Mouse (Mus musculus) thymus, postnatal 4 days (tissue): Measurements from ENCODE around the gene Ubr4.
A peak's percentile ranks its signal among the peaks of the same experiment; 100 is the strongest.

Source experiments
- DNase-seq: peaks from one replicate; pipeline ENCODE4 v3.0.0; 2021

The Ubr4 gene

GRCm38 (mm10) chr4:139351931-139352711 lies at the start of gene Ubr4, which contains the start of the genes Mrto4 and Emc1:
Gene Ubr4 (plus strand): TSS chr4:139352609.
Gene Mrto4 (minus strand): TSS chr4:139352576.
Gene Emc1 (plus strand): TSS chr4:139352587.
- peak; percentile 87 for DNase-seq

DNA sequence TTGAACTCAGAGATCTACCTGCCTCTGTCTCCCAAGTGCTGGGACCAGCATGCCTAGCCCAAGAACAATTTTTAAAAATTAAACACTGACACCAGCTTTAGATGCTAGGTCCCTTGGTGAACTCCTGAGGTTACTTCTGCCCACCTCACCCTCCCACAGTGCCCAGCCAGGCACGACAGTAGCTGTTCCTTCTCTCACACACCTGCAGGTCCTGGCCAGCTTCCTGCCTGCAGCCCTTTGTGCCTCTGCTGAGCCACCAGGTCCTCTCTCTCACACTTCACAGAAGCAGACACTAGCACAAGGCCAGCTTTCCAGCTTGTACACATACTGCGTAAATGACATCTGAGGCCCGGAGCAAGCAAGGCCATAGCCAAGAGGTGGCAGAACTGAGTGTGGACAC lies 46.9 kb upstream of the Ubr4 start:
- DNase-seq: no peak

DNA sequence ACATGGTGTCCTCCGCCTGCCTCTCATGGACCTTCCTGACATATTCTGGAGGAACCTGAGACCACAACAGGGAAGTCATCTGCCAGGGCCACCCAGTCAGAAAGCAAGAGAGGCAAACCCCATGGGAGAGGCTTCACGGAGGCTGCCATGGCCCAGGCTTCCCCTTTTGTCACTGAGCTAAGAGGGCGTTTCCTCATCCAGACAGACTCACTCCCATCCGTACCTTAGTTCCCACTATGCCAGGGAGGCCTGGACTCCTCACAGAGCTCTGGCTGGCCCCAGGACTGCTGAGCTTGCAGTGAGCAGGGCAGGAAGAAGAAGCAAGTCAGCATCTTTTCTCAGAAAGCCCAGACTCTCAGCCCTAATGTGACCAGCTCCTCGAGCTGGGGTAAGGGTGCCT lies 44.5 kb upstream of the Ubr4 start:
- DNase-seq: no peak

DNA sequence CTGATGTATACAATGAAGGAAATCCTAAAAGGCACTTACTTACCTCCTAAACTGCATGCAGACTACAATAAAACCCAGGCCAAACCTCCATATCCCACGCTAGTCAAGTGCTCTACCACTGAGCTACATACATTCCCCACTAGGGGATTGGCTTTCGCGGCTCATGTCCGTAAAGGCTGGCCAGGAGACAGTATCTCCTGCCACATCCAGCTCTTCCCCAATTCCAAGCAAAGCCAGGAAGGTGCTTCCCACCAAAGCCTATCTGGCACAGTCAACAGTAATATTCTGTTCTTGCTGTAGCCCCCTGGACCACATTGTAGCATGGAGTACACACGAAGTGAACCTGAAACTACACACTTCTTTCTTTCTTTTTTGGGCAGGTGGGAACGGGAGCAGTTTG lies 42.8 kb upstream of the Ubr4 start:
- no peak for DNase-seq

DNA sequence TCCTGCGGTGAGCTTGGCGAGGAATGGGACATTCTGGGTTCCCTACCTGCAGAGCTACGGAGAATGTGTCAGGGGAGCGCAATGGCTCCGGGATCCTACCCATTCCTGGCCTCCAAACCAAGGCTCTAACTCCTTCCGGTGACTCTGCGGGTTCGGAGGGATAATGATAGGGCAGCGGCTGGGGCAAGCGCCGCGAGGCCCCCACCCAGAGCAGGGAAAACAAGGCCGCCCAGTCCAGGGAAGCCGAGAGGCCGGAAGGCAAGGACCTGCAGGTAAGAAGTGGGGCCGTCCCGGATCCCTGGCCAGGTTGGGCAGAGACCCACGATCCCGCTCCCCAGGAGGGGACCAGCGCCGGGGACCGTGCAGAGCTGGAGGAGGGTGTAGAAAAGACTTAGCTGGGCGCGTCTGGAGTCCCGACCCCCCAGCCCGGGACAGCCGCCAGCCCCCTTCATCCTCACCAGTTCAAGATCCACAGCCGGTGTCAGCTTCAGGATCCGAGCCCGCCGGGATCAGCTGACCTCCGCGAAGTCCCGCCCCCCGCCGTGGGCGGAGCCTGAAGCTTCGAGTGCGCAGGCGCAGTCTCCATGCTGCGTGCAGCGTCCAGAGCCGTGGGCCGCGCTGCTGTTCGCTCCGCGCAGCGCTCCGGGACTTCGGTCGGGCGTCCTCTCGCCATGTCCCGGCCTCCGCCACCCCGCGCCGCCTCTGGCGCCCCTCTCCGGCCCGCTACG lies 42.1 kb upstream of the Ubr4 start, which contains the start of the genes Pqlc2 and Akr7a5:
TSS of gene Pqlc2 (minus strand) at position 538 of the 728 bp plus-strand sequence.
TSS of gene Akr7a5 (plus strand) at position 574 of the 728 bp plus-strand sequence.
- DNase-seq: peak; percentile 99

DNA sequence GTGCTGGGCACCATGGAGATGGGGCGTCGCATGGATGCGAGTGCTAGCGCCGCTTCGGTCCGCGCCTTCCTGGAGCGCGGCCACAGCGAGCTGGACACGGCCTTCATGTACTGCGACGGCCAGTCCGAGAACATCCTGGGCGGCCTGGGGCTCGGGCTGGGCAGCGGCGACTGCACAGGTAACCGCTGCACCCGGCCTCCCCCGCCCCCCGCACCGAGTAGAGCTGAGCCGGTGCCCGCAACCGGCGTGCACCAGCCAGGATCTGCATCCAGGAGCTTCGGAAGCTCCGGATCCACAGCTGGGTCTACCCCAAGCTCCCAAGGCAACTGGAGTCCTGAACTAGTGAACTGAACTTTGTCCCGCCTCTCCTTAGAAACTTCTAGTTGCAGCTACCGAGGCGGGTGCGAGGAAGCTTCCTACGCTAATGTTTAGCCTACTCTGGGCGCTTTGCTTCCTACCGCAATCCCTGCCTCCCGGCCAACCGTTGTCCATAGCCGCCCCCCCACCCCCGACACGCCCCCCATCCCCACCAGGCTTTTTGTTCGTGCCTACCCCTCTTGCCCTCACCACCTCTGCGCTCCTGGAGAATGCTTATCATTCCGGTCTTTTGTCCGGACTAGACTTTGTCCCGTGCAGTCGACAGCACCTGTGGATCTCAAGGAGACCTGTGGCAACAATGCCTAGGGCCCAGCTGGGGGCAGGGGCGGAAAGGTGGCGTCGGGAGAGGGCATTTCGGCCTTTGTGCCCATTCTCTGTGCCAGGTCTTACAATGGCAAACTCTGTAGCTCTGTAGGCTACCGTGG lies 41.3 kb upstream of the Ubr4 start:
- DNase-seq: peak; percentile 63

GRCm38 (mm10) chr4:139311707-139312106 lies 40.7 kb upstream of the Ubr4 start:
- DNase-seq: no peak

DNA sequence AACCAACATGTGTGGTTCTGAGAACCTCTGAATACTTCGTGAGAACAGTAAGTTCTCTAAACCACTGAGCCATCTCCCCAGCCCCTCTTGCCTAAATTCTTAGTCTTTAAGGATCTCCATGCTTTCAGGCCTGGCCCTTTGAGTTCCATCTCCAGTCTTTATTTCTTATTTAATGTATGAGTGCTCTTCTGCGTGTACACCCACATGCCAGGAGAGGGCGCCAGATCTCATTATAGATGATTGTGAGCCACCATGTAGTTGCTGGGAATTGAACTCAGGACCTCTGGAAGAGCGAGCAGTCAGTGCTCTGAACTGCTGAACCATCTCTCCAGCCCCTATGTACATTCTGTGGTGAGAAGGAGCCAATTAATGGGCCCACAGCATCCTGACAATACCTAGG lies 39.8 kb upstream of the Ubr4 start:
- peak; percentile 82 for DNase-seq

DNA sequence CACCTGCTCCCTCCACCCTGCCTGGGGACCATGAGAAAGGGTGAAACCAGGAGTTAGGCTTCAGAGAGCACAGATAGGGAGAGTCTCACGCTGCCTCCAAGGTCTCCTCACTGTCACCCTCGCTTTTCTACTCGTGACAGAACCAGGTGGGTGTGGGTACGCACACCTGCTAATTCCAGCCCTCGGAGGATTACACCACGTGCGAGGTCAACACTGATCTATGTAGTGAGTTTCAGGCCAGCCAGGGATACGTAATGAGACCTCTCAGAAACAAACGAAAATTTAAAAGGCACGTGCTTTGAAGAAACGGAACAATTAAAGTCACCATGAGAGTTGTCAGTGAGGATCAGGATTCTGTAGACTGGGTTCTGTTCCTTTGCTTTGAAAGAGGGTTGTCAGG lies 34.0 kb upstream of the Ubr4 start:
- no peak for DNase-seq

GRCm38 (mm10) chr4:139319740-139320139 lies 32.7 kb upstream of the Ubr4 start:
- no peak for DNase-seq

DNA sequence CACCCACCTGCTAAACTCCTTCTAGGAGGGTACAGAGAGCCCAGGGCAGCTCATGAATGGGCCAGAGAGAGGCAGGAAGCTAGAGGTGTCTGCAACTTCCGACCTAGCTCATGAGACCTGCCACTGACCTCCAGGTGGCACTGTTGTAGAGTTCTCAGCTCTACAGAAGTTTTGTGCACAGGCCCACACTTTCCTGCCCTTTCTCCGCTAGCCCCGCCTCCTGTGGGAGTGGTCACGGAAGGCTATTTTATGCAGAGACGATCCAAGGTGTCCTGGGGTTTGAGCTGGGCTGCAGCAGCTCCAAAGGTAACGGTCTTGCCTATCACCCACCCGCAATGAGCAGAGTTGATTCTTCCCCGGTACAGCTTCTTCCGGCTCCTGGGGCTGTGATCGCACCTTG lies 21.8 kb upstream of the Ubr4 start:
- peak; percentile 92 for DNase-seq

- no peak for DNase-seq
These were observed 17.6 kb upstream of the Ubr4 start for GRCm38 (mm10) chr4:139334631-139335295.

DNA sequence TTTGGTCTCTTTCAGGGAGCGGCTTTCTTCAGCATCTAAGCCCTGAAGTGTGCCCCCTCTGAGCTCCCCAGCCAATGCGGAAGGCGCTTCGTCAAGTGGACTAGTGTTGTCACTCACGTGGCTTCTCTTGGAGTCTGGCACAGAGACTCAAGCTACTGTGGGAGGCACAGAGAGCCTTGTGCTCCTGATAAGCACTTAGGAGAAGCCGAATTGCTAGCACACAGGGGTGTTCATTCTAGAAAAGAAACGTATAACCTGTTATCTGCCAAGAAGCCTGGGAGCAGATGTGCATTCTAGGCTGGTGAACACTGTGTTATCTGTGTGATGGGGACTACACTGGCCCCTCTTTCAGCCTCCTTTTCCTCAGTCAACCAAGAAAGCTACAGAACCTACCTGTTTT lies 16.9 kb upstream of the Ubr4 start:
- no peak for DNase-seq

GRCm38 (mm10) chr4:139336822-139337483 lies 15.5 kb upstream of the Ubr4 start:
- DNase-seq: peak; percentile 96

DNA sequence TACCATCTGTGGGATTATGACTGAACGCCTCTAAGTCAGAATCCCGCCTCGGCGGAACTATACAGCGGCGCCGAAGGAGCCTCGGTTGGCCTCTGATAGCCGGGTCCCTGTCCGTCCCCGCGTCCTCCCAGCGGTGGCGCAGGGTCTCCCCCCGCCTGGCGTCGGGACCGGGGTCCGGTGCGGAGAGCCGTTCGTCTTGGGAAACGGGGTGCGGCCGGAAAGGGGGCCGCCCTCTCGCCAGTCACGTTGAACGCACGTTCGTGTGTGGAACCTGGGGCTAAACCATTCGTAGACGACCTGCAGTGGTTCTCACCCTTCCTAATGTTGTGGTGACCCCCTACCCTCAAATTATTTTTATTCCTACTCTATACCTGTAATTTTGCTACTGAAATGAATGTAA lies 14.3 kb upstream of the Ubr4 start:
- DNase-seq: no peak

DNA sequence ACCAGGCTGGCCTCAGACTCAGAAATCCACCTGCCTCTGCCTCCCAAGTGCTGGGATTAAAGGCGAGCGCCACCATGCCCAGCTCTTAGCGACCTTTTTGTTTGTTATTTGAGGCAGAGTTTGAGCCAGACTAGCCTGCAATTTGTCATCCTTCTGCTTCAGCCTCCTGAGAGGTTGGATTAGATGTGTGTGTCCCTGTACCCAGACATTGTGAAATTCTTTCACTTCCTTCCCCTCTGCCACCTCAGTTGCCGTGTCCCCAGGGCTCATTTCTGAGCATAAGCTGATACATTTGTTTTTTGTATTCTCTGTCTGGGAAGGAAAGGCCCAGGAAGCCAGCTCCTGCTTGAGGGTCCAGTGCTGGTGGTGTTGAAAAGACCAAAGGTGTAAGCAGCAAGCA lies 11.6 kb upstream of the Ubr4 start:
- DNase-seq: no peak

DNA sequence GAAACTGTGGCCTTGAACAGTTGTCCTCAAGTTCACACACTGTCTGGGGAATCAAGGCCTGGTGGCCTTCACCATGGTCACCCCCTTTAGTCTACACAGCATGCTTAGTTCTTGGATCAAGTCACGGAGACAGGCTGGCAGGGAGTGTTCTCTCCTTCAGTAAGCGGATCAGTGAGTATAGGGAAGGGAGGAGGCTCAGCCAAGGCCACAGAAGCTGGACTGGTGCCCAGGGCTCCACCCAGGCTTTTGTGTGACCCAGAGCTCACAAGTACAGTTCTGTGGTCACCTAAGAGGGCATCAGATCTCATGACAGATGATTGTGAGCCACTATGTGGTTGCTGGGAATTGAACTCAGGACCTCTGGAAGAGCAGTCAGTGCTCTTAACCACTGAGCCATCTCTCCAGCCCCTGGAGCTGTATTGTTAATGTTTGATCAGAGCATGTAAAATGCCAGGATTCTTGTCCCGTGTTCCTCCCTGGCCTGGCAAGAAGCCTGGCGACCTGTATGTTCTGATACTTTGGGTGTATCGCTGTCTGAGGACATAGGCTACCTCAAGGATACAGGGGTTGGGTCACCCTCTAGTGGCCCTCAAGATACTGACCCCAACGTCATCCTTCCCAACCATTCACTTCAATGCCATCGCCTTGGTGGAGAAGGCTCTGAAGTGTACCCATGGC lies 10.7 kb upstream of the Ubr4 start:
- no peak for DNase-seq

- no peak for DNase-seq
These were observed 8.7 kb upstream of the Ubr4 start for GRCm38 (mm10) chr4:139343718-139344117.

DNA sequence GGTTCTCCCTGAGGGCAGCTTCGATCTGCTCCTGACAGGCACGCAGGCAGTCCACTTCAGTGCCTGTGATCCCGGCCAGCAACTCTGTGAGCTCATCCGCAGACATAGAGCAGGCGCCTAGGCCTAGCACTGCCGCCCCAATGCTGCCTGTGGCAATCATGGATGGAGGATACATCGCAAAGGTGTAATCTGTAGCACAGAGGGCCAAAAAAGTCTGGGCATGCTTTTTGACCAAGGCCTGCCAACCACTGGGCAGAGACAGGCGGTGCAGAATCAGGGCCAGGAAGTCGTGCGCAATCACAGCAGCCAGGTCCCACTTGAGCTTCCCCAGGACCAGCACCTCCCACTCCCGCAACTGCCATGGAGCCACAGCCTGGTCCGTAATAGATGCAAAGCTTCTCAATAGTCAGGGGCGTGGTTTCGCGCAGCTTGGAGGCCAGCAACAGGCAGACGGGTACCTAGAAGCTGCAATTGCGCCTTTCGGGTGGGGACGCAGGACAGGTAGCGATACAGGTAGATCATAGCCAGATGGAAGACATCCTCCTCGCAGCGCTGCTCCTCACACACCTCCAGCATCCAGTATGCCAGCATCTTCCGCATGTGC lies 6.9 kb upstream of the Ubr4 start:
- no peak for DNase-seq

DNA sequence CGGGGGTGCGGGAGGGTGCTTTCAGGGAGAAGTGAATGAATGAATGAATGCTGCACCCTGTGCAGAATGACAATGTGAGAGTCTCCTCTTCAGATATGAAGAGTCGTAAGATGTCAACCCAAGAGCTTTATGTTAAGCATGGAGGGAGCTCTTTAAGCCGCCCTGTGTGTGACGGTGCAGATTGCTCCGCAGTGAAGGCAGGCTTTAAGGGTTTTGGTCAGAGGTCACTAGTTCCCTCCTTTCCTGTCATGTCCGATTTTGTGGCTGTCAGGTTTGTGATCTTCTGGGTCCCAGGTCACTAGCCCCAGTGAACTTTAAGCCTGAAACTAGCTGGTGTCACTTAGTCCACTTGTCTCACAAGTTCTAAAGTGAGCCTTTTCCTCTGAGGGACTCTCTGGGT lies 423 bp downstream of the Ubr4 start:
- DNase-seq: no peak

DNA sequence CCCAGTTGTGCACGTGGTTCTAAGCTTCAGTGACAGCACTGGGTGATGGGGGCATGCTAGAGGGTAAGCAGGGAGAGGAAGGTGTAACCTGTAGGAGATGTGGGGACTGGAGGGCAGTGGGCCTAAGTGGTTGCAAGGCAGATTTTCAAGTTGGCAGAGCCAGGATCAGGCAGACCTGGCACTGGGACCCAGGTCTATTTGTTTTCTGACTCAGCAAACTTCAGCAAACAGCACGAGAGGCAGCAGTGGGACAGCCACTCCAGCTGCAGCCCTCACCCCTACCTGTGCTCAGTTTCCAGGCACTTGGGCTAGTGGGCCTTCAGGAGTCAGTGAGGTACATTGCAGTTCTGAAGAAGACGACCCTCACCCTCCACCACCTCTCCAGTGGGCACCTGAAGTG lies 4.8 kb downstream of the Ubr4 start:
- DNase-seq: no peak
